Mouse (Mus musculus): ENCODE data around the gene Fcrl6.

GRCm38 (mm10) chr1:172585612-172586567, 16.5 kb downstream of the Fcrl6 start:
- TF ChIP-seq GATA1 (IDR thresholded peaks at IDR 0.05; ENCODE audit: borderline replicate concordance, low read length) (no peak), FLI1 (IDR thresholded peaks at IDR 0.05; ENCODE audit: low read length) (no peak)

Data from megakaryocyte, embryonic 14.5 days (primary cell).